In genomic region chr4:89294091-89294485, GRCm38 (mm10) we compare ENCODE assay signal across 10 mouse cellular contexts. TPM values are rescaled to one million over a fixed set of nuclear protein-coding genes. Genes with fewer than 3 reads are reported as not detected.
DNase-seq lines count a peak whose midpoint lies in the region; ATAC-seq and TF ChIP-seq lines count a peak whose summit lies in the region.
"Had no signal": no experiment of that assay in that cellular context is flagged by ENCODE, and none has a peak within 500 bp of the region (broad histone marks: within the 10 kb centered on the region; RNA-seq: fewer than 3 reads in every experiment).

No protein-coding gene starts in this region.

- peak overlapping the region; percentile 94 for H3K4me2 ChIP-seq in forebrain, postnatal 0 days (ENCODE audit: low read depth)
- peak overlapping the region; percentile 72 for H3K4me2 ChIP-seq in liver, embryonic 15.5 days

- no peak for TF ChIP-seq CTCF in E14TG2a.4 (conservative IDR thresholded peaks at IDR 0.05; ENCODE audit: low read length)
- TF ChIP-seq CTCF in forebrain, postnatal 0 days (IDR thresholded peaks at IDR 0.05; ENCODE audit: low read depth) = no peak

- no peak; the same call in 1 of the 2 replicates for ATAC-seq in forebrain, postnatal 0 days
- no peak for ATAC-seq in liver, embryonic 15.5 days (ENCODE audit: insufficient read depth)

- under 1% methylated on average over 26 of the region's 26 CpGs for WGBS in forebrain, postnatal 0 days
- 2% methylated on average over 26 of the region's 26 CpGs for WGBS in liver, embryonic 15.5 days (ENCODE audit: insufficient replicate concordance)

- H3K4me3 ChIP-seq in E14TG2a.4 (replicated peaks; ENCODE audit: low read length) = peak overlapping the region; percentile 87
- peak overlapping the region; percentile 53 for H3K4me3 ChIP-seq in forebrain, postnatal 0 days (ENCODE audit: low read depth, low read length)
- H3K4me3 ChIP-seq in liver, embryonic 15.5 days (replicated peaks) = peak overlapping the region; percentile 59
- H3K4me3 ChIP-seq: myocyte had no signal

- H3K36me3 ChIP-seq in E14TG2a.4 (ENCODE audit: insufficient read depth, low read length) = no peaks in the 10 kb centered on the region
- no peaks in the 10 kb centered on the region for H3K36me3 ChIP-seq in forebrain, postnatal 0 days (ENCODE audit: insufficient read depth)
- H3K36me3 ChIP-seq in liver, embryonic 15.5 days (replicated peaks) = no peaks in the 10 kb centered on the region

- peaks cover 3% of the 10 kb centered on the region; the same call in 1 of the 2 replicates for H3K4me1 ChIP-seq in E14TG2a.4 (replicated peaks; ENCODE audit: low read depth, low read length)
- 0 out of 2 replicates have a peak, but pooled peaks cover 3% of the 10 kb centered on the region for H3K4me1 ChIP-seq in forebrain, postnatal 0 days (ENCODE audit: insufficient read depth)
- 0 out of 2 replicates have a peak, but pooled peaks cover 7% of the 10 kb centered on the region for H3K4me1 ChIP-seq in liver, embryonic 15.5 days (replicated peaks)

- H3K27ac ChIP-seq in forebrain, postnatal 0 days (ENCODE audit: low read depth, low read length) = no peak overlapping the region
- no peak overlapping the region for H3K27ac ChIP-seq in liver, embryonic 15.5 days (replicated peaks)

- 0 out of 2 replicates have a peak overlapping the region, but pooled peaks have one; percentile 37 for H3K9ac ChIP-seq in forebrain, postnatal 0 days
- no peak overlapping the region for H3K9ac ChIP-seq in liver, embryonic 15.5 days

- H3K9me3 ChIP-seq in E14TG2a.4 (ENCODE audit: low read length) = no peaks in the 10 kb centered on the region
- no peaks in the 10 kb centered on the region for H3K9me3 ChIP-seq in forebrain, postnatal 0 days (ENCODE audit: low read length)
- no peaks in the 10 kb centered on the region for H3K9me3 ChIP-seq in liver, embryonic 15.5 days (replicated peaks)

- DNase-seq in gastrocnemius, postnatal 10 days = peak; percentile 13
- DNase-seq in gastrocnemius, postnatal 14 days = no peak
- DNase-seq in forebrain, postnatal 0 days = no peak
- DNase-seq in adrenal gland, postnatal 36 days = no peak
- DNase-seq in cerebellum, adult 18-20 months = no peak
- no peak for DNase-seq in adrenal gland, postnatal 10 days

- H3K27me3 ChIP-seq in E14TG2a.4 (ENCODE audit: insufficient read depth, low read length) = peaks cover 77% of the 10 kb centered on the region
- H3K27me3 ChIP-seq in forebrain, postnatal 0 days (ENCODE audit: insufficient read depth, low read length) = peaks cover 90% of the 10 kb centered on the region
- peaks cover 90% of the 10 kb centered on the region for H3K27me3 ChIP-seq in liver, embryonic 15.5 days

- intact Hi-C loops in gastrocnemius, postnatal 14 days (cut with DNase I; ENCODE audit: low total_unique reads) = no loop called here

RNA-seq across cellular contexts. Expression of gene Cdkn2a, which starts 0.4 kb away (rescaled TPM):
- total RNA-seq in gastrocnemius, postnatal 10 days (2021) = under 1 TPM; 0.29 to 0.45 TPM
- not detected for total RNA-seq in gastrocnemius, postnatal 14 days (2021)
- total RNA-seq in forebrain, postnatal 0 days (2014; rRNA removed) = not detected in 2 replicates
- polyA plus RNA-seq in forebrain, postnatal 0 days (2015; fragmentation: Nextera tagmentation; extraction: Ambion mirVana) = not detected in 2 replicates
- polyA plus RNA-seq in liver, embryonic 15.5 days (2015; fragmentation: Nextera tagmentation; extraction: Ambion mirVana) = not detected in 2 replicates
- total RNA-seq in adrenal gland, postnatal 36 days (2021) = 1 to 10 TPM; 2.6 TPM
- total RNA-seq in adrenal gland, postnatal 10 days (2021) = under 1 TPM; 0.51 to 0.67 TPM
- total RNA-seq: common myeloid progenitor, adult 5-6 weeks had no signal
- polyA plus RNA-seq: myocyte had no signal

RNA-seq across cellular contexts. Expression of gene Cdkn2b, which starts 16.8 kb away (rescaled TPM):
- under 1 TPM; 0.16 to 0.50 TPM for total RNA-seq in gastrocnemius, postnatal 10 days (2021)
- total RNA-seq in gastrocnemius, postnatal 14 days (2021) = under 1 TPM; 0.16 to 0.35 TPM
- 0.54 and 1.5 TPM in 2 replicates for total RNA-seq in forebrain, postnatal 0 days (2014; rRNA removed)
- polyA plus RNA-seq in forebrain, postnatal 0 days (2015; fragmentation: Nextera tagmentation; extraction: Ambion mirVana) = 2.0 and 2.3 TPM in 2 replicates
- 0.14 TPM in 1 of 2 replicates, not detected in the other for polyA plus RNA-seq in liver, embryonic 15.5 days (2015; fragmentation: Nextera tagmentation; extraction: Ambion mirVana)
- total RNA-seq in adrenal gland, postnatal 36 days (2021) = 10 to 100 TPM in 1 of 2 experiments, 1 to 10 TPM in 1; 4.8 to 10.3 TPM
- total RNA-seq in adrenal gland, postnatal 10 days (2021) = 1 to 10 TPM; 2.2 to 3.2 TPM
- total RNA-seq: common myeloid progenitor, adult 5-6 weeks had no signal
- polyA plus RNA-seq: myocyte had no signal
